Mouse (Mus musculus) G1E (cell line): ENCODE results near the gene Ltbr.

Experiments
- CTCF ChIP-seq: IDR thresholded peaks from 2 replicates; pipeline ENCODE4 v1.5.1; 2012; ENCODE audit warnings: low read depth, low read length, inconsistent platforms, mixed read lengths
- GATA1 ChIP-seq: IDR thresholded peaks from 2 replicates; pipeline ENCODE4 v1.6.1; 2012; ENCODE audit warnings: borderline replicate concordance, low read length, inconsistent platforms, mixed read lengths
- GATA2 ChIP-seq: IDR thresholded peaks from 2 replicates; pipeline ENCODE4 v1.6.1; 2012; ENCODE audit warnings: low read depth, low read length, inconsistent platforms, borderline replicate concordance
- POLR2AphosphoS5 ChIP-seq: IDR thresholded peaks from 2 replicates; pipeline ENCODE4 v1.6.1; 2012; ENCODE audit warnings: low read depth, low read length, inconsistent platforms; ENCODE audit not compliant: insufficient replicate concordance
- TAL1 ChIP-seq: conservative IDR thresholded peaks from 2 replicates; pipeline ENCODE4 v1.6.1; 2012; ENCODE audit warnings: low read depth, low read length, inconsistent platforms, mixed read lengths

DNA sequence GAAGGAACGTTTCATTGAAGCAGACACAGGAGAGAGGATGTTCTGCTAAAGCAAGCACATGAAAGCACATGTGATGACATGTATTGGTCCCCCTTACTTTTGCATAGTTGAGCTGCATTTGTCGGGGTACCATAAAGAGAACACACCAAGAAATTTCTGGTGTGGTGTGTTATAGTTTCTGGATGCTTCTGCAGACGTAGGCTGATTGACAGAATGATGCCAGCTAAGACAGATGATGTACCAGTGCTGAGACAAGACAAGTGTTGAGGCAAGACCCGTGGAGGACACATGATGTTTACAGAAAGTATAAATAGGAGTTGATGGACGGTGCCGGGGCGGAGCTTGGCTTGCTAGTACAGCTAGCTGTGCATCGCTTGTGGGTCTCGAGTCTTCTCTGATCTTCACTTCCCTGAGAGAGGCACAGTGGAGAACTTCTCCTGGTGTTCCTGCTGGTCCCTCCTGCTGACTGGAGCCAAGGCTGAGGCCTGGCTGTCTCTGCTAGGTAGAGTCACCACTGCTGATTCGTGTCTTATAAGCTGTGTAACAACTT lies 53.6 kb downstream of the Ltbr start:
- no peak for TF ChIP-seq CTCF
- no peak for TF ChIP-seq GATA1
- no peak for TF ChIP-seq POLR2AphosphoS5
- no peak for TF ChIP-seq GATA2
- TF ChIP-seq TAL1: no peak
